Mouse (Mus musculus) limb, embryonic 11.5 days (tissue): ENCODE data around the gene Lnx1. TPM values are rescaled to one million over a fixed set of nuclear protein-coding genes. Genes with fewer than 3 reads are reported as not detected.

Experiments
- ATAC-seq: fragments of 200-750 bp; cut with Nextera tagmentation; 2 replicates; pipeline ENCODE4 v1.8.0; 2017; ENCODE audit warnings: low read depth; ENCODE audit not compliant: insufficient number of reproducible peaks, low FRiP score, low TSS enrichment
- DNase-seq: peaks from one replicate; pipeline ENCODE4 v3.0.0-alpha.2; 2015; ENCODE audit warnings: low spot score
- H3K27ac ChIP-seq: fragments of 300-500 bp; sonication (generic); replicated peaks from 2 replicates; pipeline ENCODE4 v1.5.1; 2014; ENCODE audit warnings: low read depth, mild to moderate bottlenecking, low read length
- H3K27me3 ChIP-seq: fragments of 300-500 bp; sonication (generic); 2 replicates; pipeline ENCODE4 v1.6.1; 2014; ENCODE audit warnings: mild to moderate bottlenecking, low read length, mixed read lengths; ENCODE audit not compliant: control insufficient read depth, insufficient read depth
- H3K36me3 ChIP-seq: fragments of 300-500 bp; sonication (generic); 2 replicates; pipeline ENCODE4 v1.6.1; 2014; ENCODE audit warnings: mild to moderate bottlenecking, low read length, moderate library complexity, mixed read lengths; ENCODE audit not compliant: control insufficient read depth, insufficient read depth
- H3K4me1 ChIP-seq: fragments of 300-500 bp; sonication (generic); 2 replicates; pipeline ENCODE4 v1.6.1; 2014; ENCODE audit warnings: low read length, mixed read lengths; ENCODE audit not compliant: control insufficient read depth, insufficient read depth
- H3K4me2 ChIP-seq: fragments of 300-500 bp; sonication (generic); 2 replicates; pipeline ENCODE4 v1.6.1; 2014; ENCODE audit warnings: low read depth, mild to moderate bottlenecking, moderate library complexity; ENCODE audit not compliant: severe bottlenecking
- H3K4me3 ChIP-seq: fragments of 300-500 bp; sonication (generic); 2 replicates; pipeline ENCODE4 v1.5.1; 2014; ENCODE audit warnings: low read depth, low read length
- H3K9ac ChIP-seq: fragments of 300-500 bp; sonication (generic); 2 replicates; pipeline ENCODE4 v1.6.1; 2014; ENCODE audit warnings: mild to moderate bottlenecking, low read length
- H3K9me3 ChIP-seq: fragments of 300-500 bp; sonication (generic); 2 replicates; pipeline ENCODE4 v1.6.1; 2016; ENCODE audit warnings: low read length; ENCODE audit not compliant: control insufficient read depth
- WGBS: fragments of 180-500 bp; shearing (Covaris S2); extraction: QIAGEN DNeasy Blood & Tissue Kit; methylation state at CpG from one replicate; pipeline ENCODE4 v1.1.7; 2014; 5-methylcytosine and 5-hydroxymethylcytosine counted together
- polyA plus RNA-seq: library from polyadenylated mRNA; unstranded; fragments of >200 nt; fragmentation: Nextera tagmentation; extraction: Ambion mirVana; gene quantifications from 2 replicates; pipeline ENCODE4 v1.2.1, GENCODE M21; 2014

The Lnx1 gene
- polyA plus RNA-seq, 1 experiment from 2014 or later = 2.0 TPM

DNA sequence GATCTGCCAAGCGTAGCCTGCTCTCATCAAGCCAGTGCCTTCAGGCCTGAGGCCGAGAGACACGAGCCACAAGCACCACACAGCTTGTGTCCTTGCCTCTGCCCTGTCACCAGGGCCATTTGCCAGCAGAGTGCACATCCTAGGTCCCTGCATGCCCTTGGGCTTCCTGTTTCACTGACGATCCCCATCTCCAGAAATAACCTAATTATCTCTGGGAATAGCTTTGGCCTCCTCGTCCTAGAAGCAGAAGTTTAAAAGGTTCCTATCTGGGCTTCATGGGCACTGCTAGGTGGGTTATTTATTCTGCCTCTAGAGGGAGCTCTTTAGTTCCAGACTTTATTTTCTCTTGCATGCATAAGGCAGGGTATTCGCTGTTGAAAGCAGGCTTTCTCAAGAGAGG, 61.7 kb downstream of the Lnx1 start:
- Histone ChIP-seq H3K9me3 (no peaks in the 10 kb centered on the region), H3K4me2 (no peak overlapping the region), H3K4me3 (no peak overlapping the region), H3K27me3 (no peaks in the 10 kb centered on the region), H3K36me3 (no peaks in the 10 kb centered on the region), H3K27ac (no peak overlapping the region), H3K9ac (no peak overlapping the region), H3K4me1 (no peaks in the 10 kb centered on the region)
- ATAC-seq (no peak), DNase-seq (no peak)
- 46% methylated on average over 6 of the region's 6 CpGs for WGBS

DNA sequence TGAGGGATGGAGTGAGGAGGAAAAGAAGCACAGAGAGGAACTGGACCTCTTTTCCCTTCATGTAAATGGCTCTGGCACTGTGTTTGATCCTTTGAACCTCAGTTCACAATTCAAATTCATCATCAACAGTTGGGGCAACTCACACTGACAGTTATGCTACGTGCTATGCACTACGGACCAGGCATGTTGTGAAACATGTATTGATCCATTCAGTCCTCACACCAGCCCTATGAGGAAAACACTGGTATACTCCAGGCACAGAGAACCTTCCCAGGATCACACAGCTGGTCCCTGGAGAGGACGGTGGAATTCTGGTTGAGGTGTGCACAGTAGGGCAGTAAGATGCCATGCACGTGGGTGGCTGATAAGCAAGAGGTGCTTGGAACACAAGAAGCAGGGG, 62.2 kb downstream of the Lnx1 start:
- DNase-seq = no peak
- no peak overlapping the region for H3K9ac ChIP-seq
- no peaks in the 10 kb centered on the region for H3K36me3 ChIP-seq
- no peaks in the 10 kb centered on the region for H3K4me1 ChIP-seq
- no peaks in the 10 kb centered on the region for H3K9me3 ChIP-seq
- ATAC-seq = no peak
- no peak overlapping the region for H3K4me3 ChIP-seq
- H3K27me3 ChIP-seq = no peaks in the 10 kb centered on the region
- H3K27ac ChIP-seq = no peak overlapping the region
- 90% methylated on average over 4 of the region's 4 CpGs for WGBS
- no peak overlapping the region for H3K4me2 ChIP-seq

DNA sequence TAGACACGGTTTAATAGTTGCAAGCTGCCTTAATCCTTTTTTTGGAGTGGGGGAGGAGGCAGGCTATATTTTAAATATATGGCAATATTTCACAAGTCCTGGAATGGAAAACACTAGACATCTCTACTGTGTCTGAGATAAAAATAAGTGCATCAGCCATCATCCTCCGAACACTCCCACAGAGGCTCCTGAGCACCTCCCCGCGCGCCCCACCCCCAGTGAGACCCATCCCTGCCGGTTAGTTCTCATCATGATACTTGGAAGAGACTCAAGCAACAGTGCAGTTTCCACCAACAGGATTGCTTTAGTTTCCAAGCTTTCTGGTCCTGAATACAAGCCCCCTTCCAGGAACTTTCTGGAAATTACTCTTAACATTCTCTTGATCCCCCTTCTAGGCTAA, 63.2 kb downstream of the Lnx1 start:
- Histone ChIP-seq H3K4me2 (no peak overlapping the region), H3K4me1 (peaks cover 2% of the 10 kb centered on the region; the same call in 1 of the 2 replicates), H3K36me3 (no peaks in the 10 kb centered on the region), H3K9me3 (no peaks in the 10 kb centered on the region), H3K4me3 (no peak overlapping the region), H3K9ac (no peak overlapping the region), H3K27me3 (no peaks in the 10 kb centered on the region), H3K27ac (no peak overlapping the region)
- ATAC-seq (no peak), DNase-seq (no peak)
- 92% methylated on average over 6 of the region's 6 CpGs for WGBS

DNA sequence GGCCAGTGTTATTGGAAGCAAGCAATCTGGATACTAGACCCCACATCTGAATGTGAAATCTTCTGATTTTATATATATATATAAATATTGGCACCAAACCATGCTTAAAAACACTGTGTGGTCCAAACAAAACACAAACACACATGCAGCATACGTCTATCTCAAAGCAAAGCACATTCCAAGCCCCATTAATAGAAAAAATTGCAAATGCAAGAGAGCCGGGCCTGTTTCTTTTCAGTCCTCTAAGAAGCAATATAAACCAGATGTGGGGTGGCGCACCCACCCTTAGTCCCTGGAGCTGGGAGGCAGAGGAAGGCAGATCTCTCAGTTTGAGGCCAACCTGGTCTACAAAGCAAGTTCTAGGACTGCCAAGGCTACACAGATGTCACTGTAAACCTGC, 68.3 kb downstream of the Lnx1 start:
- Histone ChIP-seq H3K4me3 (no peak overlapping the region), H3K9ac (no peak overlapping the region), H3K4me1 (peaks cover 15% of the 10 kb centered on the region), H3K4me2 (no peak overlapping the region), H3K27ac (no peak overlapping the region; the same call in 1 of the 2 replicates), H3K36me3 (no peaks in the 10 kb centered on the region), H3K9me3 (no peaks in the 10 kb centered on the region), H3K27me3 (no peaks in the 10 kb centered on the region)
- 24% methylated on average over 3 of the region's 3 CpGs for WGBS
- DNase-seq (no peak), ATAC-seq (no peak)

DNA sequence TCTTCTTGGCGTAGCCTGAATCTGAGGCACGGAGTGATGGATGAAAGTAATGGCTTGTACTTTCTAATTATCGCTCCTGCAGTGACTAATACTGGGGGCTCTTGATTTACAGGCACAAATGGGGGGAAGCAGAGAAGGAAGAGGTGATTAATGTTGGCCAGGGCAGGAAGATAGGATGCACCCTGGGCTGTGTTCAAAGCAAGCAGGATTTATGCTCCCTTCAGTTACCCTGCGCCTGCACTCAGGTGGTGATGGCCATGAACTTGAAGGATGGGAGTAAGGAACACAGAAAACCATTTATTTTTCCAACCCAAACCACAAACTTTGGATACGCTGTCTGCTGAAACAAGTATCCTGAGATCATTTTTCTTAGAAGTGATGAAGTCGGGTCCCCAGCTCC, 69.3 kb downstream of the Lnx1 start:
- 57% methylated on average over 6 of the region's 6 CpGs for WGBS
- Histone ChIP-seq H3K36me3 (no peaks in the 10 kb centered on the region), H3K4me3 (no peak overlapping the region), H3K27me3 (no peaks in the 10 kb centered on the region), H3K9me3 (no peaks in the 10 kb centered on the region), H3K9ac (no peak overlapping the region), H3K27ac (no peak overlapping the region), H3K4me2 (no peak overlapping the region), H3K4me1 (peaks cover 15% of the 10 kb centered on the region)
- no peak for DNase-seq
- ATAC-seq = no peak

DNA sequence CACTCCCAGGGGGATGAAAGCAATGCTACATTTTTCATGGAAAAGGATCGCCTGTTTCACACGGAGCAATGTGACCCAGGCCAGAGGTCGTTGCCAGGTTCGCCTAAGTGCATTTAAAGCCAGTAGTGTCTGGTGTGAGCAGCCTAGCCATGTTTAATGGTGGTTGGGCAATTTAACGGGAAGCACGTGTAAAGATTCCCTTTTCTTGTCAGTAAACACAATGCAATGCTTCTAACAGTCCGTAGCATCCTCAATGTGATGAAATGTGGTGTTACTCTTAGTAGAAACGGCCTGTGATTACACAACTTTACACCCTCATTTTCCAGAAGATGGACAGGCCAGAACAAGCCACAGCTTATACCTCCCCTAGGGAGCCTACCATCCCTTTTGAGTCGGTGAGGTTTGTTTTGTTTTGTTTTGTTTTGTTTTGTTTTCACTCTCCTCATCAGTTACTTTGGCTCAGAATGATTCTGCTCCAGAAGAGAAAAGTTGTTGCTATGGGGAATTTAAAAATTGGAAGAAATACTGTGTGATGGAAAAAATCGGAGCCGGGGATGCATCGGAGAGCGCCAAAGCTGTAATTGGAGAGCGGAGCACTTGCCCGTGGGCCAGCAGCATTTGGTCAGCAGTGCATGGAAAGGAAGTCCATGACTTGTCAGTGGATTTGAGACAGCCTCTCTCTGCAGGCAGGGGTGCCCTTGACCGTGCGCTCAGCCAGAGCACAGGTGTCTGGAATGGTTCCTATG, 70.2 kb downstream of the Lnx1 start:
- no peaks in the 10 kb centered on the region for H3K27me3 ChIP-seq
- H3K36me3 ChIP-seq = no peaks in the 10 kb centered on the region
- no peak overlapping the region for H3K4me3 ChIP-seq
- no peaks in the 10 kb centered on the region for H3K9me3 ChIP-seq
- no peak overlapping the region for H3K4me2 ChIP-seq
- H3K9ac ChIP-seq = no peak overlapping the region
- H3K4me1 ChIP-seq = peaks cover 15% of the 10 kb centered on the region
- 0 out of 2 replicates have a peak overlapping the region, but pooled peaks have one; percentile 10 for H3K27ac ChIP-seq
- WGBS = 48% methylated on average over 17 of the region's 17 CpGs
- DNase-seq (no peak), ATAC-seq (no peak)

DNA sequence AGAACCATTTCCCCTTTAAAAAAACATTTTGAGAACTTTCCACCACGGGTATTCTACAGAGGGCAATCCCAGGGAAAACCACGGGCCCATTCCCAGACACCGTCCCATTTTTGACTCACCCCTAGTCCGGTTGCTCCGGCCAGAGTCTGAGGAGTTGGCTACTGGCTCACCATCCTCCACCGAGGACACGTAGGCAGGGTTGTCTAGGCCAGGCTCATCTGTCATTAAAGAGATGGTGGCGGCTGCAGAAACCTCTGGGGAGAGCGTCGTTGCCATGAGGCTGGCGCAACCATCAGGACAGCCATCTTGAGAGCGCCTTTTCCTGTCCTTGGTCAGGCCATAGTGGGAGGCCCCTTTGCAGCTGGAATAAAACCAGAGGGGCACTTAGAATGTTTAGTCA, 74.7 kb downstream of the Lnx1 start:
- Histone ChIP-seq H3K4me1 (peaks cover 8% of the 10 kb centered on the region), H3K27ac (no peak overlapping the region), H3K4me2 (no peak overlapping the region)

DNA sequence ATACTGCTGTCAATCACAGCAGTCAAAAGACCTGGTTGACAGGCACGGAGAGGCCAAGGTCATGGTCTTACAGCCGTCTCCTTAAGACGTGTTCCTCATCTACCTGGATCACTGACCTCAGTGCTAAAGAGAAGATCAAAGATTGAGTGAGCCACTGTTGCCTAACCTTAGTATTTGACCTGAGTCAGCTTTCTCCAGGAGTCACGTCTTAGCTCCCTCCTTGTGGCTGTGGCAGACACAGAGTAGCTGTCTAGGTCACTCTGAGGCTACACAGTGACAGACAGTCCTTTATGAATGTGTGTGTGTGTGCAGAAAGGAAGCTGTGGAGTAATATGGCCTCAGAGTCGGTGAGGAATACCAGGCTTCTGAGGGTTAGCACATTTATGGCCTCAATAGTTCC, 78.3 kb downstream of the Lnx1 start:
- no peak overlapping the region for H3K9ac ChIP-seq
- H3K4me1 ChIP-seq = peaks cover 21% of the 10 kb centered on the region
- no peak overlapping the region for H3K27ac ChIP-seq
- no peaks in the 10 kb centered on the region for H3K36me3 ChIP-seq
- no peaks in the 10 kb centered on the region for H3K9me3 ChIP-seq
- H3K4me2 ChIP-seq = no peak overlapping the region
- no peaks in the 10 kb centered on the region for H3K27me3 ChIP-seq
- H3K4me3 ChIP-seq = no peak overlapping the region
- 41% methylated on average over 5 of the region's 5 CpGs for WGBS
- no peak for DNase-seq
- ATAC-seq = no peak

More for the DNA sequence above, 74.7 kb downstream of the Lnx1 start:
- no peak for DNase-seq
- H3K27me3 ChIP-seq = no peaks in the 10 kb centered on the region
- no peaks in the 10 kb centered on the region for H3K9me3 ChIP-seq
- WGBS = 91% methylated on average over 12 of the region's 12 CpGs
- H3K4me3 ChIP-seq = no peak overlapping the region
- ATAC-seq = no peak
- no peaks in the 10 kb centered on the region for H3K36me3 ChIP-seq
- no peak overlapping the region for H3K9ac ChIP-seq
